Mouse (Mus musculus): ENCODE measurements around the gene Rbm42.

Rbm42 gene

GRCm38 (mm10) chr7:30649591-30650540, at the start of gene Rbm42:
Rbm42 (minus strand) TSS chr7:30650317.
- peak; percentile 98 for DNase-seq

- DNase-seq, result no peak
These were observed 48.5 kb upstream of the Rbm42 start, which contains the start of gene 2200002J24Rik for GRCm38 (mm10) chr7:30698589-30698988. 2200002J24Rik (plus strand) TSS chr7:30698926.

GRCm38 (mm10) chr7:30698101-30698500, 48.0 kb upstream of the Rbm42 start:
- no peak for DNase-seq

GRCm38 (mm10) chr7:30688325-30688724, 38.2 kb upstream of the Rbm42 start:
- no peak for DNase-seq

- DNase-seq, result no peak
These were observed 33.3 kb upstream of the Rbm42 start for GRCm38 (mm10) chr7:30683425-30683824.

- DNase-seq, result no peak
These were observed 31.8 kb upstream of the Rbm42 start for GRCm38 (mm10) chr7:30681897-30682296.

GRCm38 (mm10) chr7:30678263-30678975, 28.3 kb upstream of the Rbm42 start:
- peak; percentile 16 for DNase-seq

GRCm38 (mm10) chr7:30671480-30671879, 21.4 kb upstream of the Rbm42 start, which contains the start of gene Pmis2:
Pmis2 (minus strand) TSS chr7:30671605.
- no peak for DNase-seq

- DNase-seq, result no peak
These were observed 19.1 kb upstream of the Rbm42 start for GRCm38 (mm10) chr7:30669229-30669628.

GRCm38 (mm10) chr7:30665321-30665720, 15.2 kb upstream of the Rbm42 start:
- DNase-seq, result no peak

GRCm38 (mm10) chr7:30664529-30665200, 14.5 kb upstream of the Rbm42 start, which contains the start of gene Haus5:
Haus5 (minus strand) TSS chr7:30664994.
- DNase-seq, result peak; percentile 91

GRCm38 (mm10) chr7:30639083-30639482, 11.0 kb downstream of the Rbm42 start:
- no peak for DNase-seq

- no peak for DNase-seq
These were observed 13.7 kb downstream of the Rbm42 start for GRCm38 (mm10) chr7:30636395-30636794.

- no peak for DNase-seq
These were observed 14.4 kb downstream of the Rbm42 start, which contains the start of gene Etv2 for GRCm38 (mm10) chr7:30635752-30636151. Etv2 (minus strand) TSS chr7:30635852.

- DNase-seq, result peak; percentile 38
These were observed 15.5 kb downstream of the Rbm42 start for GRCm38 (mm10) chr7:30634621-30635020.

- no peak for DNase-seq
These were observed 16.2 kb downstream of the Rbm42 start for GRCm38 (mm10) chr7:30633762-30634412.

GRCm38 (mm10) chr7:30629013-30629412, 21.1 kb downstream of the Rbm42 start:
- DNase-seq, result no peak

- no peak for DNase-seq
These were observed 23.5 kb downstream of the Rbm42 start for GRCm38 (mm10) chr7:30626647-30627046.

GRCm38 (mm10) chr7:30625530-30626384, 24.4 kb downstream of the Rbm42 start, which contains the start of gene Cox6b1:
Cox6b1 (minus strand) TSS chr7:30626151.
- DNase-seq, result peak; percentile 87

GRCm38 (mm10) chr7:30619202-30619601, 30.9 kb downstream of the Rbm42 start:
- peak; percentile 27 for DNase-seq

GRCm38 (mm10) chr7:30618658-30619057, 31.5 kb downstream of the Rbm42 start:
- no peak for DNase-seq
